ENCODE assay signal across 25 mouse cellular contexts in the genomic region with DNA sequence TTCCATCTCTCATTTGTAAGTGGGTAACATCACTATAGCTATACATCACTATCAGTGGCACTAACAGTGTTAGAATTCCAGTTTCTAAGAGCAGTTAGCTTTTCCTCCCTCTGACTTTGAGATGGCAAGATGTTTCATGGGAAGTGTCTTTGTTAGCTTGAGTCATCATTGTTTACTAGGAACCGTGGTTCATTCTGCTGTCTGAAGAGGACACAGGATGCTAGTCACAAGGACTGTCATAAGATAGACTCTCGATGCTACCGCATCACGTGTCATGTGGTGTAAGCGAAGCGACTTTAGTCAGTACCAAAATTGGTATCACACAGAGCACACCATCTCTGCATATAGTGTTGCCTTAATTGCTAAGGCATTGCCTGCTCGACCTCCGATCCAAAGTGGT.
DNase-seq lines count a peak whose midpoint lies in the region; ATAC-seq and TF ChIP-seq lines count a peak whose summit lies in the region.
"Had no signal": no experiment of that assay in that cellular context is flagged by ENCODE, and none has a peak within 500 bp of the region (broad histone marks: within the 10 kb centered on the region; RNA-seq: fewer than 3 reads in every experiment).

No protein-coding gene starts in this region.

- peaks cover 24% of the 10 kb centered on the region for H3K36me3 ChIP-seq in liver, adult 2 months (ENCODE audit: control insufficient read depth, insufficient read depth, low read length)
- peaks cover 6% of the 10 kb centered on the region; the same call in 1 of the 2 replicates for H3K36me3 ChIP-seq in liver, postnatal 0 days (replicated peaks; ENCODE audit: insufficient read depth, low read length)
- H3K36me3 ChIP-seq: embryonic facial prominence, embryonic 13.5 days; embryonic facial prominence, embryonic 15.5 days; forebrain, embryonic 10.5 days; forebrain, embryonic 12.5 days had no signal

- no peak for TF ChIP-seq CTCF in liver, adult 2 months (IDR thresholded peaks at IDR 0.05; ENCODE audit: low read depth, low read length)
- TF ChIP-seq CTCF in liver, postnatal 0 days (IDR thresholded peaks at IDR 0.05; ENCODE audit: low read depth): no peak

- peaks cover 18% of the 10 kb centered on the region for H3K4me1 ChIP-seq in liver, adult 2 months (ENCODE audit: control insufficient read depth, insufficient read depth, low read length)
- peaks cover 7% of the 10 kb centered on the region; the same call in 1 of the 2 replicates for H3K4me1 ChIP-seq in liver, postnatal 0 days (ENCODE audit: insufficient read depth)
- H3K4me1 ChIP-seq in brown adipose tissue, adult 24 weeks (ENCODE audit: control insufficient read depth, insufficient read depth, insufficient read length, low read length): peaks cover 22% of the 10 kb centered on the region

- peaks cover 23% of the 10 kb centered on the region; the same call in 1 of the 2 replicates for H3K79me2 ChIP-seq in liver, adult 2 months (ENCODE audit: control insufficient read depth, insufficient read depth, low read length)

- H3K27ac ChIP-seq in liver, adult 2 months (replicated peaks; ENCODE audit: insufficient read depth, low read depth, low read length): no peak overlapping the region
- H3K27ac ChIP-seq in liver, postnatal 0 days (ENCODE audit: low read depth): no peak overlapping the region
- 0 out of 2 replicates have a peak overlapping the region, but pooled peaks have one; percentile 15 for H3K27ac ChIP-seq in brown adipose tissue, adult 24 weeks (replicated peaks; ENCODE audit: low read depth, low read length)
- H3K27ac ChIP-seq: embryonic facial prominence, embryonic 13.5 days; embryonic facial prominence, embryonic 15.5 days; forebrain, embryonic 10.5 days; forebrain, embryonic 12.5 days had no signal

- intact Hi-C loops in left cerebral cortex, postnatal 10 days (cut with DNase I): no loop called here

- no peak for TF ChIP-seq POLR2A in liver, adult 2 months (IDR thresholded peaks at IDR 0.05; ENCODE audit: extremely low read depth, insufficient read depth, low read length)

- no peak overlapping the region for H3K4me2 ChIP-seq in liver, postnatal 0 days (ENCODE audit: low read depth, low read length)
- H3K4me2 ChIP-seq: embryonic facial prominence, embryonic 13.5 days; embryonic facial prominence, embryonic 15.5 days; forebrain, embryonic 12.5 days had no signal

- 78% methylated on average over 8 of the region's 8 CpGs for WGBS in liver, adult 2 months
- WGBS in liver, postnatal 0 days (ENCODE audit: insufficient replicate concordance): 80% methylated on average over 8 of the region's 8 CpGs

- ATAC-seq in liver, postnatal 0 days: no peak
- ATAC-seq in megakaryocyte, adult 5-6 weeks (ENCODE audit: poor library complexity, severe bottlenecking): peak; percentile 12; the same call in 1 of the 2 replicates
- ATAC-seq: forebrain, embryonic 14.5 days; forebrain, embryonic 16.5 days had no signal

- H3K9ac ChIP-seq in liver, adult 2 months (ENCODE audit: low read depth, low read length): no peak overlapping the region
- no peak overlapping the region for H3K9ac ChIP-seq in liver, postnatal 0 days (replicated peaks)
- H3K9ac ChIP-seq: embryonic facial prominence, embryonic 13.5 days; embryonic facial prominence, embryonic 15.5 days; forebrain, embryonic 12.5 days had no signal

- H3K9me3 ChIP-seq in liver, postnatal 0 days (ENCODE audit: low read length): no peaks in the 10 kb centered on the region
- H3K9me3 ChIP-seq: embryonic facial prominence, embryonic 13.5 days; embryonic facial prominence, embryonic 15.5 days; forebrain, embryonic 10.5 days; forebrain, embryonic 12.5 days had no signal

- H3K4me3 ChIP-seq in liver, adult 2 months (ENCODE audit: insufficient read depth, low read depth, low read length): no peak overlapping the region
- H3K4me3 ChIP-seq in liver, postnatal 0 days (ENCODE audit: low read depth, low read length): no peak overlapping the region
- H3K4me3 ChIP-seq in brown adipose tissue, adult 24 weeks (ENCODE audit: insufficient read depth, low read depth, low read length): no peak overlapping the region
- H3K4me3 ChIP-seq: embryonic facial prominence, embryonic 13.5 days; embryonic facial prominence, embryonic 15.5 days; erythroblast, embryonic 14.5 days; forebrain, embryonic 10.5 days; forebrain, embryonic 12.5 days had no signal

- H3K27me3 ChIP-seq in liver, adult 2 months (ENCODE audit: control insufficient read depth, insufficient read depth, low read length): no peaks in the 10 kb centered on the region
- no peaks in the 10 kb centered on the region for H3K27me3 ChIP-seq in liver, postnatal 0 days (ENCODE audit: insufficient read depth, low read length)
- H3K27me3 ChIP-seq: embryonic facial prominence, embryonic 13.5 days; embryonic facial prominence, embryonic 15.5 days had no signal

- no peak for TF ChIP-seq EP300 in liver, postnatal 0 days (IDR thresholded peaks at IDR 0.05; ENCODE audit: low read depth)

- peak; percentile 47 for DNase-seq in liver, adult 2 months (ENCODE audit: extremely low read depth, low read depth, low spot score)
- no peak for DNase-seq in liver, postnatal 0 days
- peak; percentile 58 for DNase-seq in lung, postnatal 36 days
- no peak for DNase-seq in lung, postnatal 10 days
- no peak for DNase-seq in urinary bladder, postnatal 14 days (ENCODE audit: low spot score)
- no peak for DNase-seq in left cerebral cortex, postnatal 10 days (ENCODE audit: extremely low spot score in 1 of 2, low spot score in 2 of 2)
- DNase-seq: adrenal gland, adult 2 months; adrenal gland, postnatal 10 days; adrenal gland, postnatal 25 days; cerebellum, adult 11 months; cerebellum, adult 18-20 months; cerebellum, adult 8-10 months; cerebellum, adult 9-11 months; cerebellum, postnatal 14 days; cerebellum, postnatal 36 days; embryo, embryonic 11 days had no signal

Comparison
In these comparisons a context has a peak if more than half of its experiments do, and no peak if none do; other contexts are left out.
1. DNase-seq: peak in liver, adult 2 months (single experiment) and lung, postnatal 36 days (single experiment); none in liver, postnatal 0 days (single experiment), lung, postnatal 10 days (single experiment), urinary bladder, postnatal 14 days (single experiment) and left cerebral cortex, postnatal 10 days (0 of 2).